Mouse (Mus musculus) E14TG2a.4 (cell line): ENCODE measurements at regions not wholly inside any gene's neighbourhood (a gene's known extent, or its start where the extent isn't known, plus 50 kb on each side); places are given as distances from the start of the nearest gene placed in this dataset.
A peak's percentile ranks its signal among the peaks of the same experiment; 100 is the strongest.

Experiments used
- H3K27me3 ChIP-seq: 2 replicates; pipeline ENCODE4 v1.6.1; 2014; ENCODE audit warnings: low read length, control low read depth; ENCODE audit not compliant: insufficient read depth
- H3K36me3 ChIP-seq: 2 replicates; pipeline ENCODE4 v1.6.1; 2014; ENCODE audit warnings: low read length, control low read depth; ENCODE audit not compliant: insufficient read depth
- H3K4me1 ChIP-seq: replicated peaks from 2 replicates; pipeline ENCODE4 v1.6.1; 2014; ENCODE audit warnings: low read depth, low read length, control low read depth
- H3K4me3 ChIP-seq: replicated peaks from 2 replicates; pipeline ENCODE4 v1.5.1; 2014; ENCODE audit warnings: mild to moderate bottlenecking, low read length
- H3K9me3 ChIP-seq: 2 replicates; pipeline ENCODE4 v1.6.1; 2014; ENCODE audit warnings: low read length, control low read depth
- CTCF ChIP-seq: conservative IDR thresholded peaks from 2 replicates; pipeline ENCODE4 v1.5.1; 2014; ENCODE audit warnings: low read length
- NANOG ChIP-seq: IDR thresholded peaks from 2 replicates; pipeline ENCODE4 v1.6.1; 2014; ENCODE audit warnings: borderline replicate concordance, low read length, mixed read lengths
- POU5F1 ChIP-seq: IDR thresholded peaks from 2 replicates; pipeline ENCODE4 v1.6.1; 2014; ENCODE audit warnings: low read length, borderline replicate concordance

GRCm38 (mm10) chr3:146337429-146337828 lies 67.0 kb upstream of the Ssx2ip start:
- H3K4me3 ChIP-seq, result no peak overlapping the region
- H3K27me3 ChIP-seq, result peaks cover 1% of the 10 kb centered on the region; the same call in 1 of the 2 replicates
- no peak for TF ChIP-seq CTCF
- TF ChIP-seq POU5F1, result no peak
- no peak for TF ChIP-seq NANOG
- no peaks in the 10 kb centered on the region for H3K9me3 ChIP-seq
- no peaks in the 10 kb centered on the region for H3K36me3 ChIP-seq
- H3K4me1 ChIP-seq, result no peaks in the 10 kb centered on the region

GRCm38 (mm10) chr3:146337861-146338281 lies 66.6 kb upstream of the Ssx2ip start:
- H3K4me3 ChIP-seq, result no peak overlapping the region
- no peaks in the 10 kb centered on the region for H3K4me1 ChIP-seq
- TF ChIP-seq CTCF (no peak), NANOG (no peak), POU5F1 (no peak)

DNA sequence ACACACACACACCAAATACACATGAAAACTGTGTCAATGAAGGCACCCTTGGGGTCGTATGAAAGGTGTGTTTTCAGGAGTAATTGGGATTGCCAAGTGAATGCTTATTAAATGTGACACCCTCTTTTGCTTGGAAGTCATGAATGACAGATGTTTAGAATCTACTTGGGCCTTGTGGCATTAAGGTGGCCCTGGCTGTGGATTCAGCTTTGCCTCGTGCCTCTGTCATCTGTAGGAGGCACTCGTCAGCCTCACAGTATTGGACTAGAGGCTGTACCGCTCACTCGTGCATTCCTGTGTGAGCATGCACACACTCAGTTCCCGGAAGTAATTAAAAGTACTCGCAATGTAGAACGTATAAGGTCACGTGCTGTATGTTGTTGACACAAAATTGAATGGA lies 66.0 kb upstream of the Ssx2ip start:
- H3K4me1 ChIP-seq, result no peaks in the 10 kb centered on the region
- no peak overlapping the region for H3K4me3 ChIP-seq
- no peaks in the 10 kb centered on the region for H3K36me3 ChIP-seq
- no peaks in the 10 kb centered on the region for H3K9me3 ChIP-seq
- TF ChIP-seq CTCF, result no peak
- TF ChIP-seq POU5F1, result no peak
- TF ChIP-seq NANOG, result no peak
- H3K27me3 ChIP-seq, result peaks cover 6% of the 10 kb centered on the region

More at GRCm38 (mm10) chr3:146337861-146338281, 66.6 kb upstream of the Ssx2ip start:
- Histone ChIP-seq H3K27me3 (peaks cover 3% of the 10 kb centered on the region), H3K36me3 (no peaks in the 10 kb centered on the region), H3K9me3 (no peaks in the 10 kb centered on the region)

DNA sequence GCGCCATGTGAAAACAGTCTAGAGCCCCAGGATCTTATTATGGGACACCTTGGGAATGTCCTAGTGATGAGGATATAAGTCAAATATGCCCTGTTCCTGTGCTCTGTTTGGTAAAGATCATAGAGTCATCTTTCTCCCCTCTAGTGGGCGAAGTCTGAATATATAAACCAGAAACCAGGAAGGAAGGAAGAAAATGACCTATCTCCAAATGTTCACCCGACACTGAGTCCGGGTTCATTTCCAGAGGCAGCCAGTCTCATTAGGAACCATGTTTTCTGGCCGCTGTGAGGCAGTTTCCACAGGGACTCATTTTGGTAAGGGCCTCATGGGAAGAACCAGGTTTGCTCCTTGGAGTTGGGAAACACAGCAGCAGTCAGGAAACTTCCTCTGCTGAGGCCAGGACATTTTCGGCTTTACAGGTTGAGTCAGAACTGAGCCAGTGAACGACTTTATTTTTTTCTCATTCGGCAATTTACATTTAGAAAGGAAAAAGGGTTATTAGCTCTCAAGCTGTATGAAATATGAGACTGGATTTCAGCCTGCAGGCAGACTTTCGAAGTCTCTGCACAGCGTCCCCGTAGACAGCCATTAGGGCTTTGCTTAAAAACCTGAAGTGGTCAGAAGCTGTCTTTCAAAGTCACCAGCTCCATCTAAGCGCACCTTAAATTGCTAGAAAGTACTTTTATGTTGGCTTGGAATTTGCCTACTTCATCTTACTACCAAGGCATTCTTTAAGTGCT lies 64.0 kb upstream of the Ssx2ip start:
- Histone ChIP-seq H3K9me3 (no peaks in the 10 kb centered on the region), H3K27me3 (peaks cover 6% of the 10 kb centered on the region), H3K4me3 (no peak overlapping the region), H3K4me1 (peaks cover 2% of the 10 kb centered on the region), H3K36me3 (no peaks in the 10 kb centered on the region)
- TF ChIP-seq NANOG (no peak), POU5F1 (no peak), CTCF (no peak)

DNA sequence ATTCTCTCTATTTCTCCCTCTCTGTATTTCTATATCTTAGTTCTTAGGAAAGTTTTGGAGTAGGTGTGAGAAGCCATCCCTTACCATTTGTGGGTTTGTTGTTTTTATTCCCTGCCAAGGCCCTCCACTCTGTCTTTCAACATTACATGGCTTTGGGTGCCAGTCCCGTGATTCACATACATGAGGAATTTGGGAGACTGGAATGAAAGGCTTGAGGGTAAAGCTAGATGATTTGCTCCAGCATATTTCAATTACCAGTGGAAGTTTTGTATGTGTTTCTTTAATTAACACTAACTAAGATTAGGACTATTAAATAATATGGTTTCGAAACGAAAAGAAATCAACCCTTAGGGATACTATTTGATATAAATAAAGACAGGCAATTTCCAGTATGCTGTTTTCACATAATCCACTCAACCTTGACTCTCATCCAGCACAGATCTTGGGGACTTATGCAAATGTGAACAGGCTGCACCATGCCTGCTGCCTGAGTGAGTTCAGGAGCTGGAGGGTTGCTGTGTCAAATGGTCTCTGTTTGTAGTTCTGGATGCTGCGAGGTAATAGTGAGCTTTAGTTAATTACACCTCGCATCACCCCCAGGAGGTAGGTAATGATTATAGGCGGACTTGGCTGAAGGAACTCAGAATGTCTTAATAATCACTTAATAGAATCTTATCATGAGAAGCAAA lies 62.6 kb upstream of the Ssx2ip start:
- TF ChIP-seq POU5F1 (no peak), NANOG (no peak), CTCF (no peak)
- peaks cover 6% of the 10 kb centered on the region for H3K27me3 ChIP-seq

DNA sequence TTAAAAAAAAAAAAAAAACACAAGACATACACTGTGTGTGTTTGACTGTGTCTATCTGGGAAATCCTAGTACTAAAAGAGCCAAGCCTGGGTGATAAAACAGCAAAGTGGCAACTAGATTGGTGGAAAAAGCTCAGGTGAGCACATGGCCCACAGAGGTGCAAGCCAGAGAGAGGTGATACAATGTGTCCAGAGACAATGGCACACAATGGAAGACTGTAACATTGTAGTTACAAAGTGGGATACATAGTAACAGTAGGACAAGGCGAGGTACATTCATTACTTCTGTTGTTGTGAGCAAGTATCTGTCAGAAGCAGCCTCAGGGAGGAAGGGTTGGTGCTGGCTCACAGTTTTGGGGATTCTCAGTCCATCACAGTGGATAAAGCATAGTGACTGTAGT lies 61.7 kb upstream of the Ssx2ip start:
- TF ChIP-seq NANOG (no peak), CTCF (no peak), POU5F1 (no peak)
- peaks cover 5% of the 10 kb centered on the region for H3K4me1 ChIP-seq
- H3K36me3 ChIP-seq, result no peaks in the 10 kb centered on the region
- H3K27me3 ChIP-seq, result peaks cover 10% of the 10 kb centered on the region
- H3K4me3 ChIP-seq, result no peak overlapping the region
- H3K9me3 ChIP-seq, result no peaks in the 10 kb centered on the region

More for the DNA sequence above, 62.6 kb upstream of the Ssx2ip start:
- Histone ChIP-seq H3K4me1 (peaks cover 4% of the 10 kb centered on the region), H3K36me3 (no peaks in the 10 kb centered on the region), H3K9me3 (no peaks in the 10 kb centered on the region), H3K4me3 (no peak overlapping the region)

DNA sequence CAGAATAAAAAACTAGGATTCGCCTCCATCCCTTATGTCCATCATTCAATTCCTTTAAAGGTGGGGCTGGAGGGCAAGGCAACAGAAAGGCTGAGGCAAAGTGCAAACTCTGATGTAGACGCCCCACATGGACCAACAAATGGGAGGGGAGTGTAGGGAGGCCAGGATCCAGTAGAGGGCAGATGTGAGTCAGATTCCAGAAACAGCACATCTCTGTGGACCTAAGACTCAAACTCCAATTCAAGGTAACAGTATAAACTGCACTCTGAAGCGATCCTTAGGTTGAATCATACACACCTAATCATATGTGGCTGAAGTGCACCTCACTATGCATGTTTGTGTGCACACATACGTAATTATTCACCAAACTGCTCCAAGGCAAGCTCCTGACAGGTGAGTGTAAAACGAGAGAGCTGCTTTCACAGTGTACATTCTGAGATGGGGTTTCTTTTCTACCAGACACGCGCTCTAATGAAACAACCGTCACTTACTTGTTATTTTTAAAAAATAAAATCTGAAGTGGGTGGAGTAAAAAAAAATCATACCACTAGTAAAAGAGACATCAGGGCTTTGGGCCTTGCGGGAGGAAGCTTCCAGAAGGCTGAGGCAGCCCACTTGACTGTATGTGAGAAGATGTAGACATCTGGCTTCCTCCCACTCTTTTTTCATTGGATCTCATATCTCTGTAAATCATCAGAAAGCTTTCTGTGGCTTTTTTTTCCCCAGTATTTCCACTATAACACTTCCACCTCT lies 60.6 kb upstream of the Ssx2ip start:
- Histone ChIP-seq H3K4me3 (no peak overlapping the region), H3K27me3 (peaks cover 13% of the 10 kb centered on the region)
- TF ChIP-seq CTCF (peak; percentile 70), NANOG (no peak)

GRCm38 (mm10) chr3:146344402-146345025 lies 59.9 kb upstream of the Ssx2ip start:
- TF ChIP-seq CTCF (no peak), POU5F1 (no peak), NANOG (no peak)
- H3K36me3 ChIP-seq, result no peaks in the 10 kb centered on the region
- H3K4me1 ChIP-seq, result peaks cover 22% of the 10 kb centered on the region
- no peak overlapping the region for H3K4me3 ChIP-seq
- no peaks in the 10 kb centered on the region for H3K9me3 ChIP-seq
- peaks cover 13% of the 10 kb centered on the region for H3K27me3 ChIP-seq

More for the DNA sequence above, 60.6 kb upstream of the Ssx2ip start:
- peaks cover 15% of the 10 kb centered on the region for H3K4me1 ChIP-seq
- H3K9me3 ChIP-seq, result no peaks in the 10 kb centered on the region
- H3K36me3 ChIP-seq, result no peaks in the 10 kb centered on the region
